Mouse (Mus musculus) midbrain, embryonic 16.5 days (tissue): Measurements from ENCODE around the gene Nod1. TPM values are rescaled to one million over a fixed set of nuclear protein-coding genes. Genes with fewer than 3 reads are reported as not detected.
"Not testable (repeated sequence)": the region's sequence is repeated elsewhere in the genome, so short reads cannot be mapped to it uniquely, and the experiment has no call there.

Source experiments
- ATAC-seq: fragments of 200-750 bp; cut with Nextera tagmentation; 2 replicates; pipeline ENCODE4 v1.8.0; 2017; ENCODE audit warnings: moderate TSS enrichment
- H3K27ac ChIP-seq: fragments of 300-500 bp; sonication (generic); 2 replicates; pipeline ENCODE4 v1.5.1; 2014; ENCODE audit warnings: mild to moderate bottlenecking, low read length, mixed read lengths
- H3K27me3 ChIP-seq: fragments of 300-500 bp; sonication (generic); 2 replicates; pipeline ENCODE4 v1.6.1; 2014; ENCODE audit warnings: low read depth, low read length, mixed read lengths; ENCODE audit not compliant: control insufficient read depth, insufficient read depth
- H3K36me3 ChIP-seq: fragments of 300-500 bp; sonication (generic); 2 replicates; pipeline ENCODE4 v1.6.1; 2014; ENCODE audit warnings: mild to moderate bottlenecking, low read length, moderate library complexity, mixed read lengths; ENCODE audit not compliant: control insufficient read depth, insufficient read depth
- H3K4me1 ChIP-seq: fragments of 300-500 bp; sonication (generic); 2 replicates; pipeline ENCODE4 v1.6.1; 2014; ENCODE audit warnings: mild to moderate bottlenecking, low read length, mixed read lengths; ENCODE audit not compliant: control insufficient read depth, insufficient read depth
- H3K4me2 ChIP-seq: fragments of 300-500 bp; sonication (generic); 2 replicates; pipeline ENCODE4 v1.6.1; 2014; ENCODE audit warnings: mild to moderate bottlenecking, low read length, mixed read lengths
- H3K4me3 ChIP-seq: fragments of 300-500 bp; sonication (generic); 2 replicates; pipeline ENCODE4 v1.5.1; 2014; ENCODE audit warnings: low read depth, mild to moderate bottlenecking, low read length, moderate library complexity, mixed read lengths
- H3K9ac ChIP-seq: fragments of 300-500 bp; sonication (generic); 2 replicates; pipeline ENCODE4 v1.6.1; 2014; ENCODE audit warnings: low read depth, low read length, mixed read lengths
- H3K9me3 ChIP-seq: fragments of 300-500 bp; sonication (generic); replicated peaks from 2 replicates; pipeline ENCODE4 v1.6.1; 2014; ENCODE audit warnings: mild to moderate bottlenecking, low read length, mixed read lengths; ENCODE audit not compliant: control insufficient read depth, poor library complexity, severe bottlenecking
- WGBS: fragments of 180-500 bp; shearing (Covaris S2); extraction: QIAGEN DNeasy Blood & Tissue Kit; methylation state at CpG from one replicate; pipeline ENCODE4 v1.1.7; 2014; 5-methylcytosine and 5-hydroxymethylcytosine counted together
- polyA plus RNA-seq: library from polyadenylated mRNA; unstranded; fragments of >200 nt; fragmentation: Nextera tagmentation; extraction: Ambion mirVana; gene quantifications from 2 replicates; pipeline ENCODE4 v1.2.1, GENCODE M21; 2015

Gene Nod1
- polyA plus RNA-seq, 1 experiment from 2014 or later = 2.8 TPM

- Histone ChIP-seq H3K4me1 (no peaks in the 10 kb centered on the region), H3K27me3 (no peaks in the 10 kb centered on the region), H3K9ac (no peak overlapping the region), H3K27ac (no peak overlapping the region), H3K36me3 (no peaks in the 10 kb centered on the region), H3K9me3 (no peaks in the 10 kb centered on the region), H3K4me3 (no peak overlapping the region), H3K4me2 (no peak overlapping the region)
- ATAC-seq = no peak
- WGBS = 90% methylated on average over 10 of the region's 10 CpGs
Observed at GRCm38 (mm10) chr6:54954659-54955414, 17.6 kb downstream of the Nod1 start.

- not testable (repeated sequence) for H3K9ac ChIP-seq, H3K4me2 ChIP-seq, H3K27me3 ChIP-seq, H3K4me1 ChIP-seq, H3K27ac ChIP-seq, H3K4me3 ChIP-seq, H3K36me3 ChIP-seq, ATAC-seq, H3K9me3 ChIP-seq
- 76% methylated on average over 4 of the region's 4 CpGs for WGBS
Observed at GRCm38 (mm10) chr6:54953399-54953798, 19.0 kb downstream of the Nod1 start.

GRCm38 (mm10) chr6:54952542-54952941 lies 19.9 kb downstream of the Nod1 start:
- Histone ChIP-seq H3K27ac (no peak overlapping the region), H3K9me3 (no peaks in the 10 kb centered on the region), H3K27me3 (no peaks in the 10 kb centered on the region), H3K9ac (no peak overlapping the region), H3K4me1 (no peaks in the 10 kb centered on the region), H3K4me3 (no peak overlapping the region), H3K4me2 (no peak overlapping the region), H3K36me3 (no peaks in the 10 kb centered on the region)
- no peak for ATAC-seq
- WGBS = 93% methylated on average over 3 of the region's 3 CpGs

- H3K4me1 ChIP-seq = no peaks in the 10 kb centered on the region
- H3K9me3 ChIP-seq = no peaks in the 10 kb centered on the region
- H3K27ac ChIP-seq = no peak overlapping the region
- no peaks in the 10 kb centered on the region for H3K36me3 ChIP-seq
- no peaks in the 10 kb centered on the region for H3K27me3 ChIP-seq
- no peak overlapping the region for H3K4me2 ChIP-seq
- no peak for ATAC-seq
- no peak overlapping the region for H3K9ac ChIP-seq
- no peak overlapping the region for H3K4me3 ChIP-seq
- 91% methylated on average over 5 of the region's 5 CpGs for WGBS
Observed at GRCm38 (mm10) chr6:54948682-54949081, 23.7 kb downstream of the Nod1 start.

GRCm38 (mm10) chr6:54946241-54946953 lies 26.0 kb downstream of the Nod1 start:
- no peak for ATAC-seq
- 78% methylated on average over 4 of the region's 4 CpGs for WGBS

GRCm38 (mm10) chr6:54944551-54944950 lies 27.9 kb downstream of the Nod1 start:
- no peak for ATAC-seq
- Histone ChIP-seq H3K27me3 (peaks cover 4% of the 10 kb centered on the region; the same call in 1 of the 2 replicates), H3K9ac (no peak overlapping the region), H3K4me1 (no peaks in the 10 kb centered on the region), H3K9me3 (no peaks in the 10 kb centered on the region), H3K4me3 (no peak overlapping the region), H3K36me3 (no peaks in the 10 kb centered on the region), H3K4me2 (no peak overlapping the region), H3K27ac (no peak overlapping the region)
- 83% methylated on average over 16 of the region's 16 CpGs for whole genome bisulfite sequencing

More at GRCm38 (mm10) chr6:54946241-54946953, 26.0 kb downstream of the Nod1 start:
- Histone ChIP-seq H3K9ac (no peak overlapping the region), H3K4me2 (no peak overlapping the region), H3K4me3 (no peak overlapping the region), H3K36me3 (no peaks in the 10 kb centered on the region), H3K9me3 (no peaks in the 10 kb centered on the region), H3K27ac (no peak overlapping the region), H3K4me1 (no peaks in the 10 kb centered on the region), H3K27me3 (peaks cover 4% of the 10 kb centered on the region; the same call in 1 of the 2 replicates)

GRCm38 (mm10) chr6:54943753-54944152 lies 28.7 kb downstream of the Nod1 start:
- Histone ChIP-seq H3K4me3 (no peak overlapping the region), H3K9me3 (no peaks in the 10 kb centered on the region), H3K4me1 (no peaks in the 10 kb centered on the region), H3K9ac (no peak overlapping the region), H3K4me2 (no peak overlapping the region), H3K27ac (no peak overlapping the region), H3K27me3 (peaks cover 4% of the 10 kb centered on the region; the same call in 1 of the 2 replicates), H3K36me3 (no peaks in the 10 kb centered on the region)
- 45% methylated on average over 24 of the region's 24 CpGs for WGBS
- ATAC-seq = no peak

GRCm38 (mm10) chr6:54943292-54943691 lies 29.1 kb downstream of the Nod1 start:
- Histone ChIP-seq H3K4me3 (no peak overlapping the region), H3K9ac (no peak overlapping the region), H3K36me3 (no peaks in the 10 kb centered on the region), H3K9me3 (no peaks in the 10 kb centered on the region), H3K27ac (no peak overlapping the region), H3K27me3 (peaks cover 4% of the 10 kb centered on the region; the same call in 1 of the 2 replicates), H3K4me1 (no peaks in the 10 kb centered on the region), H3K4me2 (no peak overlapping the region)
- WGBS = 72% methylated on average over 16 of the region's 16 CpGs
- no peak for ATAC-seq

GRCm38 (mm10) chr6:54941149-54941548 lies 31.3 kb downstream of the Nod1 start:
- no peak overlapping the region for H3K4me3 ChIP-seq

More at GRCm38 (mm10) chr6:54941149-54941548, 31.3 kb downstream of the Nod1 start:
- no peaks in the 10 kb centered on the region for H3K4me1 ChIP-seq
- ATAC-seq = no peak
- WGBS = 97% methylated on average over 6 of the region's 6 CpGs
- peaks cover 4% of the 10 kb centered on the region; the same call in 1 of the 2 replicates for H3K27me3 ChIP-seq
- no peak overlapping the region for H3K4me2 ChIP-seq
- no peaks in the 10 kb centered on the region for H3K9me3 ChIP-seq
- H3K9ac ChIP-seq = no peak overlapping the region
- H3K27ac ChIP-seq = no peak overlapping the region
- H3K36me3 ChIP-seq = no peaks in the 10 kb centered on the region
